Mouse (Mus musculus): ENCODE data around the gene Dyrk1a. TPM values are rescaled to one million over a fixed set of nuclear protein-coding genes. Genes with fewer than 3 reads are reported as not detected.

Dyrk1a gene
- polyA plus RNA-seq, 1 experiment, result 47.8 TPM

DNA sequence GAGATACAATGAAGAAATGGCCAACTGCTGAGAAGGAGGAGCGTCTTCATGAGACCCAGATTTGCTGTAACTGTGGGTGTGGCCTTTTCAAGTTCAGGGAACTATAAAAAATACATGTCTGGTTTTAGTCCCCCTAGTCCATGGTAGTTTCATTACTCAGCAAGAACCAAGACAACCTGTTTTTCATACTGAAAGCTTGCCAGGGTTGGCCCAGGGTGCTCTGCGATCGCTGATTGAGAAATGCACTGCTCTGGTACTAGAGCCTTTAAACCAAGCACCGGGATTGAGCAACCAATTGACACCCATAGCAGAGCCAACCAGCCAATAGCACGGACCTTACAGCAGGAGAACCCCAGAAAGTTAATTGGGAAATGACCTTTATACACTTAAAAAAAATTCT lies 13.6 kb upstream of the Dyrk1a start:
- DNase-seq (ENCODE audit: extremely low spot score in 1 of 2, low spot score in 1 of 2), result no peak

DNA sequence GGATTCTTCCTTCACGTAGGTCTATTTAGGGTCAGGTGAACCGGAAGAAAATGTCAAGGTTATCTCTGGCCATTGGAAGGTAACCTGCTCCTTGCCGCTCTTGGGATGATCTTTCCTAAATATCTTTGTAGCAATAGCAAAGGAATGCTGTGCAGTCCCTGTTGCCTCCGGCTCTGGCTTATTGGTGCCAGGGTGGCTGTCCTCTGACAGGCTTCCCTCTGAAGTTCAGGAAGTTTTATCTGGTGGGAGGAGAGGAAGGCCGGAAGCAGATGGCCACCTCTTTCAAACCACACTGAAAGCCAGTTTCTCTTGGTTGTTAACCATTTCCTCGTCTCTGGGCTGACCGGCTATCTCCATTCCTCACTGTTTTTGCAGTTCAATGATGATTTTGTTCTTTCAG lies 10.5 kb upstream of the Dyrk1a start:
- DNase-seq (ENCODE audit: extremely low spot score in 1 of 2, low spot score in 1 of 2), result no peak

DNA sequence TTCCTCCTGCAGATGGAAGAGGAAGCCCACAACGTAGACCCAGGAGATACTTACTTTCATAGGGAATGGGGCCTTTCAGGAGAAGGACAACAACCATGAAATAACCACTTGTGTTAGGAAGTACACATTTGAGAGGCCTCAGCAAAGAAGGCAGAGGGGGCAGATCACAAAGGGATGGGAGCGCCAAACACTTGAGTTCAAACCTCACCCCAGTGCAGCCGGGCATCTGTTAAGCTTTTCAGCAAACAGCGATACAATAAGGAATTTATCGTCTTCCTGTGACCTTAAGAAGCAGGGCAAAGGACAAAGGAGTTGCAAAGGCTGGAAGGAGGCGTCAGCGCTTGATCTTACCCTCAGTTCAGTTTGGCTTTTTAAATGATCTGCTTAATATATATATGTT lies 10.0 kb upstream of the Dyrk1a start:
- DNase-seq (ENCODE audit: extremely low spot score in 1 of 2, low spot score in 1 of 2), result no peak

DNA sequence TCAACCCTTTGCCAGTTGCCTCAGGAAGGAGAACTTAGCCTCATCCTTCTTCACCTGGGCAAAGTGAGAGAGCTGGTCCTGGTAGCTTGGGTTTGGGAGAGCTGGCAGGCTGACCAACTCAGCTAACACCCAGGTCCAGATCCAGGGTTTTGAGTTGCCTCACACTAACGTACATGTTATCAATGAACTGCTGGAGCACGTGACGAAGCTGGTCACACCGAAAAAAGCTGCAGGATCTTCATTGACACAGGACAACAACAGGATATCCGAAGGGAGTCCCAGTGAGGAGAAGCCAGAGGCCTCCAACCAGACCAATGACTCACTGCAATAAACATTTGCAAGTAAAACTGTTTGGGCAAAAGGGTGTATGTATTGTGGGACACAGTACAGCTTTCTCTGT lies 9.2 kb upstream of the Dyrk1a start:
- no peak for DNase-seq (ENCODE audit: extremely low spot score in 1 of 2, low spot score in 1 of 2)

DNA sequence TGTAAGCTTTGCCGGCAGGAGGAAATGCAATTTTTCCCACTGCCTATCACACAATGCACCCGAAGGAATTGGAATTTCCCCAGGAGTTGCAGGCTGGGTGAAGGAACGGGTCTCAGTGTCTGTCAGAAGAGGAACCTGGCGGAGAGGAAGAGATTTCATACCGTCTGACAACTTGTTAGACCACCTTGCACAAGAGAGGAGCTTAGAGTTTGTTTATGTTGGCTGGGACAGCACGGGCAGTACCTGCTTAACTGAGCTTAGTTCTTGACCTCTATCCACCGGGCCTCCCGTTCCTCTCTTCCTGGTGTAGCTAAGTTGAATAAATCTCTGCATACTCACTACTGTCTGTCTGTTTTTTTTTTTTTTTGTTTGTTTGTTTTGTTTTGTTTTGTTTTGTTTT lies 3.7 kb upstream of the Dyrk1a start:
- no peak for DNase-seq (ENCODE audit: extremely low spot score in 1 of 2, low spot score in 1 of 2)

DNA sequence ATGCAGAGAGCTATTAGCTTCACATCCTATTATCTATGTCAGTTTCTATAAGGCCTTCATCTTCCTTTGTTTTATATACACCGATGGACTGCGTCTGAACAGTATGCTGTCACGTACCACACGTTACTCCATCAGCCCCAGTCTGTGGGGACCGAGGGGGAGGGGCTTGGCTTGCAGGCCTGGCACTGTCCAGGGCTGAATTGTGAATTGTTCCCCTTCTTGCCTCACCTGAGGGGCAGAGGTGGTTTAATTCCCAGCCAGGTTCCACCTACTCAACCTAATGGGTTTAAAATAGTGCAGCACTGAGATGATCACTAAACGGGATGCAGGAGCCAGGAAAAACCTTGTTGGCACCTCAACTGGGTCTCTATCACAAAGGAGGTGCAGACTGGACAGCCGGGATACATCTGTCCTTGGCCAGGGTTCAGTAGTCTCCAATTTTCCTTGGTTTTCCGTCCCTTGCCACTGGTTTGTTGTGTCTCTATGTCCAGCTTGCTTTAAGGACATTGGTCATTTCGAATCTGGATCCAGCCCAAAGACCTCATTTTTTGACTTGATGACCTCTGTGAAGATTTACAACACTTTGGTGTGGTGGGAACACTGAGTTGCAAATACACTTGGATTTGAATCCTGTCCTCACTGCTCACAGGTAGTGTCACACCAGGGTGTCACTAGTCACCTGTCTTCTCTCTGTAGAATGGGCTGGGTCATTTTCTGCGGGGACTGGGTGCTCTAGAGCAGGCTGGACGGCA lies 2.8 kb upstream of the Dyrk1a start:
- DNase-seq (ENCODE audit: extremely low spot score in 1 of 2, low spot score in 1 of 2), result no peak

DNA sequence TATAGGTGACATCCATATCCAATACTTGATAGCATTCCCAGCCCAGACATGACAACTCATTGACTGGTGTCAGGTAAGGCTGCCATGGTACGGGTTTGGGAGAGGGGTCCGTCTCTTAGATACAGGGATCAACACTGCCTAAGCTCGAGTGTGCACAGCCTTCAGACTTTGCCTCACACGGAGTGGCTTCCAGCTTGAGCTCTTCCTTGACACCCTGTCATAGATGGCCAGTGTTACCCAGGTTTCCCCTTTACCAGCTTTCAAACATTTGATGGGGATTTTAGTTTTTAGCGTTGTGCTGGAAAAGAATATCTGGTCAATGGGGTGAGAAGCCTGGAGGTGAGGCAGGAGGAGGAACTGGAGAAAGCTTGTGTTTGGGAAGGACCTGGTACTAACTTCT lies 2.1 kb upstream of the Dyrk1a start:
- no peak for DNase-seq (ENCODE audit: extremely low spot score in 1 of 2, low spot score in 1 of 2)

DNA sequence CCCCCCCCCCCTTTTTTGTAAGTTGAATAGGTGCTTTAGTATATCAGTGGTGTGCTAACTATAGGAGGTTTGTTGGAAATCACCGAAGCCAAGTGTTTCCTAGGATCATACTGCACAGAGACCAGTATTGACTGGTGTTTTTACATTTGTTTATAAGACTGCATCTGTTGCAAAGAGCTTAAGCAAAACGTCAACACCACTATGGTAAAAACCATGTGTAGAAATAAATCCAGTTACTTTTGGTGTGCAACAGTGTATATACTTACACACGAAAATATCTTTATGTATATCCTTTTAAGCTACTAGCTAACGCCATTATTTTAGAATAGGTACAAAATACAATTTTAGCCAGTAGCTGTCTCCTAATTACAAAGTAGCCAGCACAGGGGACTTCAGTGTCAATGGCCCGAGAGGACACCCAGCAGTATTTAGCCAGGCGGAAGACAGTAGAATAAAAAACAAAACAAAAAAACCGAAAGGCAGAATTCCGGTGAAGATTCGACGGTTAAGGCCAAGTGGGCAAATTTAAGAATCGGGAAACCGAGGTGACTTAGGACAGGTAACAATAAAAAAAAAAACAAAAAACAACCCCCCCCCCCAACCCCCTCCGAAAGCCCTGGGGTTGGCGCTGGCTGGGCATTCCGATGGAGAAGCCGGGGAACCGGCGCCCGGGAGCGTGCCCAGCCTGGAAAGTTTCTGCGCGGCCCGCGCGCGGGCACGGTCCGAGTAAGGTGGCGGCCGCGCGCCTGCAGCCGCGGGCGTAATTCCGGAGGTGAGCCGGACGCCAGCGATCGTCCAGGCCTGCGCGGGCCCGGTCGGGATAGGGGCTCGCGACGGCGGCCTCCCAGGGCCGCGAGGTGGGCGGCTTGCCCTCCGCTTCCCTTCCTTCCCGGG lies 1.2 kb upstream of the Dyrk1a start:
- peak in 1 of 2 experiments; percentile 65 for DNase-seq (ENCODE audit: extremely low spot score in 1 of 2, low spot score in 1 of 2)

DNA sequence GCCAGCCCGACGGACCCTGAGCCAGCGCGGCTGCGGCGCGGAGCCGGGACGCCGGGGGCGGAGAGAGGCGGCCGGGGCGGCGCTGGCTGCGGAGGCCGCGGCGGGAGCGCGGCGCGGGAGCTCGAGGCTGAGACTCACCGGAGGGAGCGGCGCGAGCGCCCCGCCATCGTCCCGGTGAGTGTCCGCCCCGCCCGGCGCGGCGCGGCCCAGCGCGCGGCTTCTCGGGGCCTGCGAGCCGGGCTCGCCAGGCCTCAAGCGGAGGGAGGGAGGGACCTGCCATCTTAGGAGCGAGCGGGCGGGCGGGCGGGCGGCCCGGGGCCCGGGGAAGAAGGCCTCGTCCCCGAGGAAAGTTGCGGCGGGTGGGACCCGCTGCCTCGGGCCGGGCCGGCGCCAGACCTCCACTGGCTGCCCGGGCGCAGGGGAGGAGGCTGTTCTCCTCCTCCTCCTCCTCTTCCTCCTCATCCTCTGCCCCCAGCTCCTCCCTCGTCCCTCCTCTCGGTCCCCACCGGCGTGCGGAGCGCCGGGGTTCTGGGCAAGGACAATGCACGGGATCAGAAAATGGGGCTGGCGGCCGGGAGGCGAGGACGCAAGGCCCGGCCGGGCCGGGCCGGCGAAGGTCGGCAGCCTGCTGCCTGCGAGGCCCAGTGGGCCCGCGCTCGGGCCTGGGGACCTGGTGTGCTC lies 691 bp downstream of the Dyrk1a start:
- DNase-seq (ENCODE audit: extremely low spot score in 1 of 2, low spot score in 1 of 2), result peak in 1 of 2 experiments; percentile 32

DNA sequence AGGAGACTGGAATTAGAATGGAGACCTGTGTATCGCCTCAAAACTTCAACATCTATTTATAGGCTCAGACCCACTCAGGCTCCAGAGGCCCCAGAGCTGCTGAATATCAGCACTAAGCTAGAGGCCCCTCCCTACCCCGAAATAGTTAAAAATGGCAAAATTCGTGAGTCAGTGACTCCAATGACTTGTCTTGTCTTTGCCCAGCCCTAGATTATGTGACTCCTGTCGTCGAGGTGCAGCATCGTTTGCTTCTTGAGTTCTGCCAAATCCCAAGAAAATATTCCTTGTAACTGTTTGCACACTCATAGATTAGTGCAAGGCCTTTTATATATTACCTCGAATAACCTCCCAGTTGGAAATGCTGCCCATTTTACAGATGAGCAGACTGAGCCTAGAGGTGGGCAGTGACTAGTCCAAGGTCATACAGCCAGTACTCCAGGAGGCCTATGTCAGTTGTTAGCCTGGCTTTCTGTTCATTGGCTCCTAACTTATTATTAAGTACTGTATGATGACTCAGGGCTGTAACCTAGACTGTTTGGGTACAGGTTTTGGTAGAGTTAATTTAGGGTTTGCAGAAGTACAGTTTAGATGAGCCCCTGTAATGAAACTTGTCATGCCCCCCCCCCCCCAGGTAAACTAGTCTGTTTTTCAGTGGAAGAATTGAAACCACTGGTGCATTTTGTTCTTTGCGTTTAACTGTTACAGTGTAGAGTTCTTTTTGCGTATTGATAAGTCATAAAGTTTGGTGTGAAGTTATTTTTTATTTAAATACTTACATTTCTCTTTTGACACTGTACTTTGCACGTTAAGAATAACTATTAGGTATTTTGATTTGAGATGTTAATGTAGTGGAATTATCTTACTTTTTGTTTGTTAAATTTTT lies 1.5 kb downstream of the Dyrk1a start:
- DNase-seq (ENCODE audit: extremely low spot score in 1 of 2, low spot score in 1 of 2), result no peak

DNA sequence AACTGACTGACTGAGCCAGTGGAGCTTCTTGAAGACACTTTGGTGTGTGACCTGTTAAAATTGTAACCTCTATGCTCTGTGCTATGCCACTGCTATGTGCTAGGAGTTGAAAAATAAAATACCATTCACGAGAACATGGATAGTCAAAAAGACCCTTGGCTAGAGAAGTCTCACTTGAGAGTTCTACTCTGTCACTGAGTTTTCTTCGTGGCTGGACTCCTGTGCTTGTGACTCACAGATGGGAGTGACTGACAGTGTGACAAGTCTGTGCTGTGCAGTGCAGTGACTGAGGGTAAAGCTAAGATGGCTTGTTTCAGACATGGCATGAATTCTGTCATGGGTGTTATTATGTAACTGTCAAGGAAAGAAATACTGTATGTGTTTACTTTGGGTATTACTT lies 2.6 kb downstream of the Dyrk1a start:
- no peak for DNase-seq (ENCODE audit: extremely low spot score in 1 of 2, low spot score in 1 of 2)

DNA sequence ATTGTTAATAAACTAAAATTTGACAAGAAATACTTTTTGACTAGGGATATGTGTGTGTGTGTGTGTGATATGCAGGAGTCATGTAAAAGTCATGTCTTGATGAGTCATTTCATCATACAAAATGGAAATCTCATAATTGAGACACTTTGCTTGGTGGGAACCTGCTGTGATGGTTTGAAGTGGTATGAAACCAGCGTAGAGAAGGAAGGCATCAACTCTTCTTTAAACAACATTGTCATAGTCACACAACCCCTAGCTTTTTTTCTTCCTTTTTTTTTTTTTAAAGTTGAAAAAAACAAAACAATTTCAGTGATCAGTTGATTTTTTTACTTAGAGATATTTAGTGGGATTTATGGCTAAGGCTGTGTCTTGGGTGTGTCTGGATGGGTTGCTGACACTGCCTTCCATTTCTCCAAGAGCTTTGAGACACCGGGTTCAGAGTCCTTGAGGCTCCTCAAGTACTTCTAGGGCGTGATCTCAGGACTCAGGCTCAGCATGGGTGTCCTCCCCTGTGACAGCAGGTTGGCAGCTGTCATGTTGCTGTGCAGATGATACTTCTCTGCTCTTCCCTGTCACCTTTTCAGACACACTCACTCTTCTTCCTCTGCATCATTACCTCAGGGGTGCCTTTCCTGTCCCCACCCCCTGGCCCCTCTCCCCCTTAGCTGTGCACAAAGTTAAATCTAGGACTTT lies 4.4 kb downstream of the Dyrk1a start:
- DNase-seq (ENCODE audit: extremely low spot score in 1 of 2, low spot score in 1 of 2), result no peak

DNA sequence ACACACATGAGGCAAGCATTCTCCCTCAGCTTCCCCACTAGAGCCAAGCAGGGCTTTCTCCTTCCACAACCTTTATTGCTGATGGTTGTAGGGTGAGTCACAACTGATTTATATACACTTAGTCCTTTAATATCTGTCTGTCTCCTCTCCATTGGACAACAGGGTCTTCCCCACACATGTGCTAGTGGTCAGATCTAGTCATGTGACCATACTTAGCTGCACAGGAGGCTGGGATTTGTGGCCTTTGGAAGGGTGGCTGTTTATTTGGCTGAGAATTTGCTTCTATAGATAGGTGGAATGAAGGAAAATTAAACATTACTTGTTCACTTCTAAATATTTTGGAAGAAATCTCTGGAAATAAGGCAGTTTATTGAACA lies 4.9 kb downstream of the Dyrk1a start:
- no peak for DNase-seq (ENCODE audit: extremely low spot score in 1 of 2, low spot score in 1 of 2)

DNA sequence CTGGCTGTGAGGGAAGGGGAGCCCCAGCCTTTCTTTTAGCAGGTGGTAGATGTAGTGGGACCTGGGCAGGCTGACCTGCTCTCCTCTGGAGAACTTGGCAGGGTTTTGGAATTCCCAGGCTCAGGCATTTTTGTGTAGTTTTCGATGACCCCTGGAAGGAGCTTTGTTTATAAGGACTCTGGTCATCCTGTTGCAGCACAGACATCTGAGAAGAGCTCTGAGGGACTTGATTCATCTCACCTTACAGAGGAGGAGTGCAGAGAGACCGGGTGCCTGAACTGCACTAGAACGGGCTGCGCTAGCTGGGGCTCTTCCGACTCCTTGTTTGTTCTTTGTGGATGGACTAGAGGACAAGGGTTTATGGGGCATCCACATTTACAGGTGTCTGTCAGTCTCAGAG lies 5.9 kb downstream of the Dyrk1a start:
- no peak for DNase-seq (ENCODE audit: extremely low spot score in 1 of 2, low spot score in 1 of 2)

DNA sequence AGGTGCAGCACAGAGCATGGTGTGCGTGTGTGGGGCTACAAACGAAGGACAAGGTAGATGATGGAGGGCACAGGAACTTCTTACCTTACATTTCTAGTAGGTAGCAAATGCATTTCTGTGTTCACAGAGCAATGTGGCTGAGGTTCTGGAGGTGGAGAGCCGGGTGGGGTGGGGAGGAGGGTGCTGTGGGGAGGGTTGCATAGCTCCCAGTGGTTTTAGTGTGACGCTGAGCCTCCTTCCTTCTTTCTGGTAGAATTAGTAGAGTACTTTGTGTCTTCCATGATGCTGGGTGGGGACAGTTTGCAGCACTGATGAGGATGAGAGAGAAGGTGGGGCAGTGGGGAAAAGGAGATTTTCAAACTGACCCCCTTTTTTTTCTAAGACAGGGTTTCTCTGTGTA lies 9.5 kb downstream of the Dyrk1a start:
- no peak for DNase-seq (ENCODE audit: extremely low spot score in 1 of 2, low spot score in 1 of 2)

DNA sequence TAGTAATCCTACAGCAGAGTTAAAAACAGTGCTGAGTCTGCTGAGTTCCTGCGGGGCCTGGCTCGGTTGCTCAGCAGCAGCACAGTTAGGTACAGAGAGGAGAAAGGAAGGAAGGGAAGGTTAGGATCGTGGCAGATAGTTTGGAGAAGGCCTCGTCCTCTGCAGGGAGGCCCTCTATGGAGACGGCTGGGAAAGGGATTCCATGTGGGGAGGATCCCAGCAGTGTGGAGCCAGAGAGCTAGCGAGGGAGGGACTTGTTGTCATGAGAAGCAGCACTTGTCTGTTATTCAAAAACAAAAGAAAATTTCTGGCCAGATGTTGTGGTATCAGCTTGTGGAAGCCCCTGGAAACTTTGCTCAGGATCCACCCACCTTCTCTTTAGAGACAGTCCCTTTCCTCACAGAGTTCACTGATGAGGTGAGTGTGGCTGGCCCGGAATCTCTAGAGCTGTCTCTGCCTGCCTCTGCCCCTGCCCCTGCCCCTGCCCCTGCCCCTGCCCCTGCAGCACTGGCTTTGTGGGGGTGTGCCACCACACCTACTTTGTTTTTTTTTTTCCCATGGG lies 11.1 kb downstream of the Dyrk1a start:
- no peak for DNase-seq (ENCODE audit: extremely low spot score in 1 of 2, low spot score in 1 of 2)

DNA sequence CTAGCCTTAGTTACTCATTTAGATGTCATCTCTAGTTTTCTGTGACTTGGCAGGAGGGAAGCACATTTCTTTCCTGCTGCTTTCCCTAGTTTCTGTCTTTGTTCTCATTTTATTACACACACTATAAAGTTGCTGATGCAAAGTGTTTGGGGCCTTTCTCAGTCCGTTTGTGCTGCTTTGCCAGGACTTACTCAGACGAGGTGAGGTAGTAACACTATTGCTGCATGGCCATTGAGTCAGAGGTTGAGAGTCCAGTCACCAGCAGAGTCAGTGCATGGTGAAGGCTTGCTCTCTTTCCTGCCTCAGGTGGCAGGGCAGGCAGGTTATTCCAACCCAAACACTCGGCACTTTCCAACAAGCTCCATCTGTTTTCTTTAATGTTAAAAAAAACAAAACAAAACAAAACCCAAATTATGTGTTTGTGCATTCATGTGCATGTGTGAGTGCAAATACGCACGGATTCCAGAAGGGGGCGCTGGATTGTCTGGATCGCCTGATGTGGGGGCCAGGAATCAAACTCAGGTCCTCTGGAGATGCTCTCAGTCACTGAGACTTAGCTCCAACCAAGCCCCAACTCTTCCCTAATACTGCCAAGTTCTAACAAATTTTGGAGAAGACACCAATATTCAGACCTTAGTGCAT lies 16.7 kb downstream of the Dyrk1a start:
- no peak for DNase-seq (ENCODE audit: extremely low spot score in 1 of 2, low spot score in 1 of 2)

DNA sequence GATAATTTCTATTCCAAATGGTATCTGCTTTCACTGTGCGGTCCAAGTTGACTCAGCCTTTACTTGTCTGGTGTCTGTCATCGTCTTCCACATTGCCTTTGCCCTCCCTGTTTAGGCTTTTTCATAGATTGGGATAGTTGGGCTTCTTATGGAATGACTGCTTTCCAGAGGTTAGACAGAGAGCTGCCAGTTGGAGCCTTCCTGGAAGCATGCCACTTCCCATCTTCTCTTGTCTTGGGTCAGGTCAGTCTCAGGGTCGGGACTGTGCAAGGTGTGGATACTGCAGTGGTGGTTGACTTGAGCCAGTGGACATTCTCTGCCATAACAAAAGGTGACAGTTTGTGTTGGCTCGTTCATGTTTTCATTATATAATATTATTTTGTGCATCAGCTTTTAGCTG lies 17.7 kb downstream of the Dyrk1a start:
- no peak for DNase-seq (ENCODE audit: extremely low spot score in 1 of 2, low spot score in 1 of 2)

DNA sequence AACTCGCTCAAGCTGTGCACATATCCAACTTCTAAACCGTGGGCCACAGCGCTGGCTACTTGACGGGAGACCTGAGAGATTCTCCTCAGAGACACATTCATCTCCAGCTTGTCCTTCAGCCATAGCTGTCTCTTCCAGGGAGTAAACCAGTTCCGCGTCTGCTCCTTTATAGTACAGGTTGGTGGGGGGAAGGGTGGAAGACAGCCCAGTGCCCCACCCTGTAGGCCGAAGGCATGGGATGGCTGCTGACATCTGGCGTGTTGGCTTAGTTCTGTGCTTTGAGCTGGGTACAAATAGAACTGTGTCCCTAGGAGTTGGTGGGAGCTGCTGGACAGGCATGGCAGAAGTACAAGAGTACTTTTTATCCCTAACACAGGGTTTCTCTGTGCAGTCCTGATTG lies 18.4 kb downstream of the Dyrk1a start:
- no peak for DNase-seq (ENCODE audit: extremely low spot score in 1 of 2, low spot score in 1 of 2)
